Mouse (Mus musculus): Measurements from ENCODE around the gene Gm21477.
"Not testable (repeated sequence)": the region's sequence is repeated elsewhere in the genome, so short reads cannot be mapped to it uniquely, and the experiment has no call there.

The Gm21477 gene

DNA sequence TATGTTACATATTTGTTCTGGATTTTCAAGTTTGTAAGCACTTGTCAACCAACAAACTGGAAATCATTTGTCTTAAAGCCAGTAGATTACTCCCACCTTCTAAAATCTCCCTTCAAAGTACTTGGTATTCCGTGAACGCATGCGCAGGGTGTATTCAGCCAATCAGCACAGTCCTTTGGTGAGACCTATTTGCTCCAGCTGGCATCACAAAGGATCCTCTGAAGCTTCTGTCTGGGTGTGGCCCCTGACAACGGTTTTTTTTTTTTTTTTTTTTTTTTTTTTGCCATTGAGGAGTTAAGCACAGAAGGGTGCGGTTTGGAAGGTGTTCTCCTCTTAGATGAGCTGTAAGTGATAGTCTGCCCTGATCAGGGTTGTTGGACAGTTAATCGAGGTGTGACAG is at the start of gene Gm21477:
TSS of gene Gm21477 (plus strand) at position 301 of the 400 bp plus-strand sequence.
- not testable (repeated sequence) for DNase-seq
